Mouse (Mus musculus) forebrain, embryonic 11.5 days (tissue): ENCODE results near the gene Efs. TPM values are rescaled to one million over a fixed set of nuclear protein-coding genes. Genes with fewer than 3 reads are reported as not detected.
"Not testable (repeated sequence)": the region's sequence is repeated elsewhere in the genome, so short reads cannot be mapped to it uniquely, and the experiment has no call there.

ENCODE experiments used
- ATAC-seq: fragments of 200-750 bp; cut with Nextera tagmentation; replicated peaks from 2 replicates; pipeline ENCODE4 v1.8.0; 2017; ENCODE audit warnings: moderate TSS enrichment; ENCODE audit not compliant: low FRiP score
- DNase-seq: peaks from one replicate; pipeline ENCODE4 v3.0.0-alpha.2; 2017; ENCODE audit warnings: low spot score
- H3K27ac ChIP-seq: fragments of 300-500 bp; sonication (generic); 2 replicates; pipeline ENCODE4 v1.5.1; 2014; ENCODE audit warnings: low read depth, low read length
- H3K27me3 ChIP-seq: fragments of 300-500 bp; sonication (generic); 2 replicates; pipeline ENCODE4 v1.6.1; 2014; ENCODE audit warnings: mild to moderate bottlenecking, low read length, mixed read lengths; ENCODE audit not compliant: control insufficient read depth, insufficient read depth
- H3K36me3 ChIP-seq: fragments of 300-500 bp; sonication (generic); 2 replicates; pipeline ENCODE4 v1.6.1; 2014; ENCODE audit warnings: mild to moderate bottlenecking, low read length, moderate library complexity, mixed read lengths; ENCODE audit not compliant: control insufficient read depth, insufficient read depth
- H3K4me1 ChIP-seq: fragments of 300-500 bp; sonication (generic); replicated peaks from 2 replicates; pipeline ENCODE4 v1.6.1; 2014; ENCODE audit warnings: low read length, mixed read lengths; ENCODE audit not compliant: control insufficient read depth, insufficient read depth
- H3K4me2 ChIP-seq: fragments of 300-500 bp; sonication (generic); 2 replicates; pipeline ENCODE4 v1.6.1; 2014; ENCODE audit warnings: low read depth, mild to moderate bottlenecking, low read length, moderate library complexity, mixed read lengths; ENCODE audit not compliant: severe bottlenecking
- H3K4me3 ChIP-seq: fragments of 300-500 bp; sonication (generic); 2 replicates; pipeline ENCODE4 v1.5.1; 2014; ENCODE audit warnings: low read depth, low read length
- H3K9ac ChIP-seq: fragments of 300-500 bp; sonication (generic); 2 replicates; pipeline ENCODE4 v1.6.1; 2014; ENCODE audit warnings: low read length
- H3K9me3 ChIP-seq: fragments of 300-500 bp; sonication (generic); 2 replicates; pipeline ENCODE4 v1.6.1; 2016; ENCODE audit warnings: low read length, mixed read lengths; ENCODE audit not compliant: control insufficient read depth
- WGBS: fragments of 180-500 bp; shearing (Covaris S2); extraction: QIAGEN DNeasy Blood & Tissue Kit; methylation state at CpG from one replicate; pipeline ENCODE4 v1.1.7; 2014; 5-methylcytosine and 5-hydroxymethylcytosine counted together
- polyA plus RNA-seq: library from polyadenylated mRNA; unstranded; fragments of >200 nt; fragmentation: Nextera tagmentation; extraction: Ambion mirVana; gene quantifications from 2 replicates; pipeline ENCODE4 v1.2.1, GENCODE M21; 2014

The Efs gene
- polyA plus RNA-seq, 1 experiment from 2014 or later: 39.4 TPM

DNA sequence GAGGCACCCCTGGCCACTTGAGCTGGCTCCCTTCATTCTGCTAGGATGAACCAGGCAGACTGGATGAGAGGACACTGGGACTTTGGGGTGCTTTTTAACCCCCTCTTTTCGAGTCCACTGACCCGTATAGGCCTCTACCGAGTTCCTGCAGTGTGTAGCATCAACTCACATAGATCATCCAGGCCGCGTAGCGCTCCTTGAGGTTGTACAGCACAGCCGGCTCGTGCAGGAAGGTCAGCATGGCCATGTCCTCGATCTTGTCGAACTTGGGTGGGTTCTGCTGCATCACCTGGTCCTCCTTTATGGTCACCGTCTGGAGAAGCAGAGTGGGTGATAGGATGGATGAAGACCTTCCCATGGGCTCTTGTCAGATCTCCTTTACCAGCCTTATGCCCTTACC, 37.8 kb upstream of the Efs start:
- no peak overlapping the region for H3K9ac ChIP-seq
- no peak for ATAC-seq
- no peaks in the 10 kb centered on the region for H3K9me3 ChIP-seq

DNA sequence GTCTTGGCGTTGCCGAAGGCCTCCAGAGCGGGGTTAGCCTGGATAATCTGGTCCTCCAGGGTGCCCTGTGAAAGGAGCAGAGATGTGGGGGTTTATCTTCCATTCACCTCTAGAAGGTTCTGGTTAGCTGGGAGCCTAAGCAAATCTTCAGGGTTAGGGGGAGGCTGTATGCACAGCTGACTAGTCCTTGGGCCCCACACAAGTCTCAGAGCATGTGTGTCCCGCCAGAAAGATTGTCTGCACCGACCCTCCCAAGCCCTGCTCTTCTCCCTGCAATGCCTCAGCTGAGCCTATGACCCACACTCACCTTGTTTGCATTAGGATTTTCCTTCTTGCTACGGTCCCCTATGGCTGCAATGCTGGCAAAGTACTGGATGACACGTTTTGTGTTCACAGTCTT, 36.8 kb upstream of the Efs start:
- no peaks in the 10 kb centered on the region for H3K36me3 ChIP-seq
- no peaks in the 10 kb centered on the region for H3K9me3 ChIP-seq
- no peak overlapping the region for H3K9ac ChIP-seq
- no peak for ATAC-seq
- H3K4me2 ChIP-seq: no peak overlapping the region
- no peak overlapping the region for H3K4me3 ChIP-seq
- H3K27me3 ChIP-seq: no peaks in the 10 kb centered on the region
- no peak overlapping the region for H3K27ac ChIP-seq
- 85% methylated on average over 7 of the region's 7 CpGs for WGBS
- H3K4me1 ChIP-seq: no peaks in the 10 kb centered on the region
- DNase-seq: no peak

More for the DNA sequence above, 37.8 kb upstream of the Efs start:
- Histone ChIP-seq H3K36me3 (no peaks in the 10 kb centered on the region), H3K4me3 (no peak overlapping the region), H3K4me2 (no peak overlapping the region), H3K27ac (no peak overlapping the region), H3K27me3 (no peaks in the 10 kb centered on the region), H3K4me1 (no peaks in the 10 kb centered on the region)
- DNase-seq: no peak
- WGBS: 87% methylated on average over 11 of the region's 11 CpGs

- H3K4me3 ChIP-seq: no peak overlapping the region
- WGBS: 85% methylated on average over 5 of the region's 5 CpGs
- no peak for DNase-seq
- no peak for ATAC-seq
- no peak overlapping the region for H3K27ac ChIP-seq
- no peaks in the 10 kb centered on the region for H3K27me3 ChIP-seq
- no peak overlapping the region for H3K9ac ChIP-seq
- no peaks in the 10 kb centered on the region for H3K4me1 ChIP-seq
- H3K9me3 ChIP-seq: no peaks in the 10 kb centered on the region
- no peaks in the 10 kb centered on the region for H3K36me3 ChIP-seq
- no peak overlapping the region for H3K4me2 ChIP-seq
These were observed 35.6 kb upstream of the Efs start for GRCm38 (mm10) chr14:54961487-54961886.

DNA sequence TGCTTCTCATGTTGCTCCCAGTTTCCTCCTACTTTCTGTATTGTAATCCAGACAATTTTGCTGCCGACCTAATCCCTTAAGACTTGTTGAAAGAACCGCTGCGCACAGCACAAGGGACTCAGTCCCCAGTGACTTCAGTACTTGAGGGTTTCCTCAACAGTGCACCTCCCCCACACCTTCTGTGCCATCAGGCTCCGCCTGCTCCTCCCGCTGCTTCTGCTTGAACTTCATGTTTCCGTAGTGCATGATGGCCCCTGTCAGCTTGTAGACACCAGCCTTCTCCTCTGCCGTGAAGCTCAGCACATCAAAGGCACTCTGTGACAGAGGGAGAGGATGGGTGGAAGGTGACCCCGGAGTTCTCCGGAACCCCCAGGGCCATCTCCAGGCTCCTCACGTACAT, 34.8 kb upstream of the Efs start:
- DNase-seq: no peak

DNA sequence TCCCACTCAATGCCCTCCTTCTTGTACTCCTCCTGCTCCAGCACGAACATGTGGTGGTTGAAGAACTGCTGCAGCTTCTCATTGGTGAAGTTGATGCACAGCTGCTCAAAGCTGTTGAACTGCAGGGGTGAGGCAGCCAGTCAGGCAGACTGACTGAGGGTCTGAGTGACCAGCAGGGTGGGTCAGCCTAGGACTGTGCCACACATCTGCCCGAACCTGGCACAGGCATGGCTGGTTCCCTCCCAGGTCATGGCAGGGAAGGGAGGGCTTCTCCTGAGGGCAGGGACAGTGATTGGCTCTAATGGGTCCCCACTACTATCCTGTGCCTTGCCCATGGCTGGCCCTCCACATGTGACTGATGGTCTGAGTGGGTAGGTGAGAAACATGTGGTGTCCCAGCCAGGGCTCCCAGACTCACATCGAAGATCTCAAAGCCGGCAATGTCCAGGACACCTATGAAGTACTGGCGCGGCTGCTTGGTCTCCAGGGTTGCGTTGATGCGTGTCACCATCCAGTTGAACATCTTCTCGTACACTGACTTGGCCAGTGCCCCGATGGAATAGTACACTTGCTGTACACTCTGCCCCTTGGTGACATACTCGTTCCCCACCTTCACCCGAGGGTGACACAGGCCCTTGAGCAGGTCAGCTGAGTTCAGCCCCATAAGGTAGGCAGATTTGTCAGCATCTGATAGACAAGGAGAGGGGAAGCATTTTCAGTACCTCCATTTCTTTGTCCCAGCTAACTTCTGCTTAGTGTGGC, 34.1 kb upstream of the Efs start:
- not testable (repeated sequence) for H3K9ac ChIP-seq, H3K4me3 ChIP-seq, H3K4me1 ChIP-seq, H3K27me3 ChIP-seq, DNase-seq, ATAC-seq, H3K27ac ChIP-seq, H3K36me3 ChIP-seq, H3K9me3 ChIP-seq, H3K4me2 ChIP-seq
- 95% methylated on average over 12 of the region's 12 CpGs for WGBS

More for the DNA sequence above, 34.8 kb upstream of the Efs start:
- no peaks in the 10 kb centered on the region for H3K4me1 ChIP-seq
- no peak overlapping the region for H3K4me2 ChIP-seq
- no peak overlapping the region for H3K27ac ChIP-seq
- H3K27me3 ChIP-seq: no peaks in the 10 kb centered on the region
- H3K4me3 ChIP-seq: no peak overlapping the region
- WGBS: 70% methylated on average over 10 of the region's 10 CpGs
- H3K9me3 ChIP-seq: no peaks in the 10 kb centered on the region
- H3K36me3 ChIP-seq: no peaks in the 10 kb centered on the region
- ATAC-seq: no peak
- no peak overlapping the region for H3K9ac ChIP-seq

DNA sequence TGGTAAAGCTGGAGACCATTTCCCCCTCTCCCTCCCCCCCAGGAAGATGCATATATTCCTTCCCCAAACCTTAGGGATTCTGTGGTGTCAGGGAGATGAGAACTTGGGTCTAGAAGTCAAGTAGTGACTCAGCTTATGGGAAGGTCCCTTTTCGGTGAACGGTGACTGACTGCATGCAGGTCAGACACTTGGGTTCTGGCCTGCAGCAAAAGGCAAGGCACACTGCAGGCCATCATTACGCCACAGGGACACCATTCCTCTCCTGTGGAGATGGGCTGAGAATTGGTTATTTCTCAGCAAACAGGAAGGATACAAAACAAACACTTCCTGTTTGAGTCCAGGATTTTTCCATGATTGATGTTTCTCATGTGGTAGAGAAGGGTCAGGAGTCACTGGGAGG, 33.3 kb upstream of the Efs start:
- Histone ChIP-seq H3K27ac (no peak overlapping the region), H3K4me1 (no peaks in the 10 kb centered on the region), H3K9ac (no peak overlapping the region), H3K27me3 (no peaks in the 10 kb centered on the region), H3K4me2 (no peak overlapping the region), H3K36me3 (no peaks in the 10 kb centered on the region), H3K4me3 (no peak overlapping the region), H3K9me3 (no peaks in the 10 kb centered on the region)
- ATAC-seq: no peak
- WGBS: 90% methylated on average over 3 of the region's 3 CpGs
- no peak for DNase-seq

DNA sequence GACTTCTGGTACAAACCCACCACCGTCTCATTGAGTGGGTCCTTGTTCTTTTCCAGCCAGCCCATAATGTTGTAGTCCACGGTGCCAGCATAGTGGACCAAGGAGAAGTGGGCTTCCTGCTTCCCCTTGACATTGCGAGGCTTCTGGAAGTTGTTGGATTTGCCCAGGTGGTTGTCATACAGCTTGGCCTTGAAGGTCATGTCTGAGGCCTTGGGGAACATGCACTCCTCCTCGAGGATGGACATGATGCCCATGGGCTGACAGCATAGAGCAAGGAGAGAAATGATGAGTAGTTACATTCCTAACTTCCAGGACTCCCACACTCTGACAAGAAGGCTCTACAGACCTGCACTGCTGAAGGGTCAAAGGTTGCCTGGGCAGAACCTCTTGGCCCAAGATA, 32.6 kb upstream of the Efs start:
- 85% methylated on average over 4 of the region's 4 CpGs for WGBS
- Histone ChIP-seq H3K4me1 (no peaks in the 10 kb centered on the region), H3K9ac (no peak overlapping the region), H3K27ac (no peak overlapping the region), H3K4me3 (no peak overlapping the region), H3K4me2 (no peak overlapping the region), H3K36me3 (no peaks in the 10 kb centered on the region), H3K27me3 (no peaks in the 10 kb centered on the region), H3K9me3 (no peaks in the 10 kb centered on the region)
- DNase-seq: no peak
- no peak for ATAC-seq

- H3K9me3 ChIP-seq: no peaks in the 10 kb centered on the region
- no peaks in the 10 kb centered on the region for H3K4me1 ChIP-seq
- H3K27ac ChIP-seq: no peak overlapping the region
- ATAC-seq (no peak), DNase-seq (no peak)
- no peak overlapping the region for H3K4me3 ChIP-seq
- H3K36me3 ChIP-seq: no peaks in the 10 kb centered on the region
- H3K27me3 ChIP-seq: no peaks in the 10 kb centered on the region
- H3K4me2 ChIP-seq: no peak overlapping the region
- no peak overlapping the region for H3K9ac ChIP-seq
- 88% methylated on average over 9 of the region's 9 CpGs for WGBS
These were observed 30.6 kb upstream of the Efs start for GRCm38 (mm10) chr14:54956533-54956932.

- WGBS: 93% methylated on average over 3 of the region's 3 CpGs
- Histone ChIP-seq H3K4me2 (no peak overlapping the region), H3K36me3 (no peaks in the 10 kb centered on the region), H3K4me3 (no peak overlapping the region), H3K27ac (no peak overlapping the region), H3K27me3 (no peaks in the 10 kb centered on the region), H3K9ac (no peak overlapping the region), H3K4me1 (no peaks in the 10 kb centered on the region), H3K9me3 (no peaks in the 10 kb centered on the region)
- ATAC-seq (no peak), DNase-seq (no peak)
These were observed 29.6 kb upstream of the Efs start for GRCm38 (mm10) chr14:54955481-54955880.
